Mouse (Mus musculus) ES-E14 (cell line): ENCODE results near the gene Surf6. TPM values are rescaled to one million over a fixed set of nuclear protein-coding genes. Genes with fewer than 3 reads are reported as not detected.
A peak's percentile ranks its signal among the peaks of the same experiment; 100 is the strongest.

Source experiments
- DNase-seq: peaks from one replicate; pipeline ENCODE4 v3.0.0-alpha.2; 2013; ENCODE audit warnings: low read depth, low spot score
- H3K27ac ChIP-seq: 2 replicates; pipeline ENCODE4 v1.5.1; 2012; ENCODE audit warnings: low read depth, mild to moderate bottlenecking, low read length, moderate library complexity, mixed read lengths; ENCODE audit not compliant: poor library complexity, insufficient read depth, severe bottlenecking
- H3K36me3 ChIP-seq: 2 replicates; pipeline ENCODE4 v1.6.1; 2012; ENCODE audit warnings: mild to moderate bottlenecking, low read length, moderate library complexity, mixed read lengths; ENCODE audit not compliant: control insufficient read depth, poor library complexity, insufficient read depth, severe bottlenecking
- H3K4me1 ChIP-seq, 2 experiments: fragments of 150-350 bp in 1 of 2; sonication (generic) in 1 of 2; 2 replicates each; pipeline ENCODE4 v1.6.1; 2012; ENCODE audit warnings: low read length in 2 of 2, mild to moderate bottlenecking in 1 of 2, mixed read lengths in 1 of 2; ENCODE audit not compliant: control insufficient read depth in 2 of 2, insufficient read depth in 2 of 2, poor library complexity in 1 of 2
- H3K4me3 ChIP-seq, 2 experiments: fragments of 150-350 bp in 1 of 2; sonication (generic) in 1 of 2; 2 replicates each; pipeline ENCODE4 v1.5.1; 2012; ENCODE audit warnings: low read length in 2 of 2, low read depth in 1 of 2, mild to moderate bottlenecking in 1 of 2, mixed read lengths in 1 of 2; ENCODE audit not compliant: insufficient read depth in 1 of 2, poor library complexity in 1 of 2, severe bottlenecking in 1 of 2
- H3K9ac ChIP-seq: 2 replicates; pipeline ENCODE4 v1.6.1; 2012; ENCODE audit warnings: low read depth, mild to moderate bottlenecking, low read length, mixed read lengths; ENCODE audit not compliant: poor library complexity, insufficient read depth, severe bottlenecking
- H3K9me3 ChIP-seq: fragments of 150-350 bp; sonication (generic); 2 replicates; pipeline ENCODE4 v1.6.1; 2012; ENCODE audit warnings: low read depth, mild to moderate bottlenecking, low read length; ENCODE audit not compliant: control insufficient read depth, insufficient read depth
- CHD2 ChIP-seq: IDR thresholded peaks from 2 replicates; pipeline ENCODE4 v1.6.1; 2014; ENCODE audit warnings: mild to moderate bottlenecking, low read depth, low read length, inconsistent platforms
- HCFC1 ChIP-seq: IDR thresholded peaks from 2 replicates; pipeline ENCODE4 v1.6.1; 2012; ENCODE audit warnings: low read length, inconsistent platforms, borderline replicate concordance; ENCODE audit not compliant: insufficient read depth
- MAFK ChIP-seq: IDR thresholded peaks from 2 replicates; pipeline ENCODE4 v1.6.1; 2014; ENCODE audit warnings: mild to moderate bottlenecking, low read depth, low read length, inconsistent platforms; ENCODE audit not compliant: insufficient read depth
- ZC3H11A ChIP-seq: IDR thresholded peaks from 2 replicates; pipeline ENCODE4 v1.6.1; 2012; ENCODE audit warnings: low read depth, mild to moderate bottlenecking, inconsistent platforms, low read length, borderline replicate concordance
- ZNF384 ChIP-seq: IDR thresholded peaks from 2 replicates; pipeline ENCODE4 v1.6.1; 2012; ENCODE audit warnings: low read depth, low read length, inconsistent platforms
- in situ Hi-C, 2 experiments: fragments of 600-800 bp; cut with MboI; formaldehyde crosslinking; loops; one replicate each; pipeline ENCODE4 v1.15.1; 2025; ENCODE audit warnings: low sequenced_read_pairs in 2 of 2, inconsistent platforms in 1 of 2; ENCODE audit not compliant: unreplicated experiment in 2 of 2
- total RNA-seq: library from RNA; depleted of rRNA; stranded (reverse); fragments of 300-350 nt; gene quantifications from 2 replicates; pipeline ENCODE4 v1.2.3, GENCODE M21; 2012

Gene Surf6
- total RNA-seq, 1 experiment, result 44.9 TPM

GRCm38 (mm10) chr2:26914148-26914941 is 11.7 kb upstream of the Surf6 start:
- 0 out of 4 replicates have a peak overlapping the region, but pooled peaks of 1 of the 2 experiments have one; percentile 36 for H3K4me3 ChIP-seq
- H3K36me3 ChIP-seq, result peaks cover 56% of the 10 kb centered on the region

GRCm38 (mm10) chr2:26913416-26914147 is 10.9 kb upstream of the Surf6 start:
- TF ChIP-seq ZNF384, result no peak
- no peak for TF ChIP-seq MAFK
- no peak for TF ChIP-seq CHD2
- TF ChIP-seq ZC3H11A, result no peak
- no peak for TF ChIP-seq HCFC1
- DNase-seq, result no peak
- Histone ChIP-seq H3K27ac (0 out of 2 replicates have a peak overlapping the region, but pooled peaks have one; percentile 9), H3K4me1 (peaks cover 0 to 9% of the 10 kb centered on the region in 2 experiments; a peak in 1 of 4 replicates), H3K9me3 (no peaks in the 10 kb centered on the region), H3K9ac (peak overlapping the region; percentile 24; the same call in 1 of the 2 replicates), H3K4me3 (peak overlapping the region in 1 of 2 experiments; percentile 36; a peak in 2 of 4 replicates), H3K36me3 (peaks cover 48% of the 10 kb centered on the region)
- in situ Hi-C loops, result loop anchor here in 1 of 2 experiments (25.0 kb wide), 1 partner anchor 476 kb away; the partner anchor contains the start of gene Sec16a

More at GRCm38 (mm10) chr2:26914148-26914941, 11.7 kb upstream of the Surf6 start:
- DNase-seq, result no peak
- H3K9ac ChIP-seq, result no peak overlapping the region
- no peaks in the 10 kb centered on the region for H3K9me3 ChIP-seq
- no peak overlapping the region for H3K27ac ChIP-seq
- peaks cover 0 to 6% of the 10 kb centered on the region in 2 experiments; a peak in 1 of 4 replicates for H3K4me1 ChIP-seq
- in situ Hi-C loops, result loop anchor here in 1 of 2 experiments (25.0 kb wide), 1 partner anchor 477 kb away; the partner anchor contains the start of gene Sec16a
- TF ChIP-seq ZC3H11A, result no peak
- TF ChIP-seq MAFK, result no peak
- no peak for TF ChIP-seq HCFC1
- no peak for TF ChIP-seq ZNF384
- no peak; the same call in 1 of the 2 replicates for TF ChIP-seq CHD2

GRCm38 (mm10) chr2:26912253-26912770 is 9.6 kb upstream of the Surf6 start:
- TF ChIP-seq MAFK, result no peak
- no peak for TF ChIP-seq ZNF384
- TF ChIP-seq HCFC1, result no peak
- TF ChIP-seq ZC3H11A, result no peak
- TF ChIP-seq CHD2, result no peak
- in situ Hi-C loops, result loop anchor here in 1 of 2 experiments (25.0 kb wide), 1 partner anchor 475 kb away; the partner anchor contains the start of gene Sec16a
- H3K36me3 ChIP-seq, result peaks cover 50% of the 10 kb centered on the region

More at GRCm38 (mm10) chr2:26912253-26912770, 9.6 kb upstream of the Surf6 start:
- Histone ChIP-seq H3K4me3 (peak overlapping the region; percentile 91 to 94), H3K27ac (no peak overlapping the region), H3K9ac (peak overlapping the region; percentile 99), H3K9me3 (no peaks in the 10 kb centered on the region), H3K4me1 (peaks cover 0 to 8% of the 10 kb centered on the region in 2 experiments; a peak in 1 of 4 replicates)
- DNase-seq, result no peak
